Mouse (Mus musculus): ENCODE measurements at regions not wholly inside any gene's neighbourhood (a gene's known extent, or its start where the extent isn't known, plus 50 kb on each side); places are given as distances from the start of the nearest gene placed in this dataset.

DNA sequence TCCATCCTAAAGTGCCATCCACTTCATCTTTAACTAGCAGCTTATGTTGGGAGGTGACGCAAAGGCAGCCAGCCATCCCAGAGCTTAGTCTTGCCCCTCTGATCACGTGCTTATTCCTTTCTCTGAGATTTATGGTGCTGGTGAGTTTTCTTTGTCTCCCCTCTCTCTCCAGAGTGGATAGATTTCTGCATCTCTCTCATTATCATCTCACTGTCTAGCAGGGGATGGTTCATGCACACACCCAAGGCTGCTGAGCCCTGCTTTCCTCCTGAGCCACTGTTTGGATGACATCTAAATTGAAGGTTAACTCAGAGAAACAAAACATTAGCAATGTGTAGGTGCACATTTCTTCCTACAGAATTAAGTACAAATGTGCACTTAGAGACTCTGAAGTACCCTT lies 539.6 kb downstream of the Cdk5rap2 start:
- Histone ChIP-seq H3K9ac (no peak overlapping the region), H3K4me1 (ENCODE audit: insufficient read depth) (no peaks in the 10 kb centered on the region), H3K27me3 (ENCODE audit: insufficient read depth, low read length) (no peaks in the 10 kb centered on the region), H3K4me2 (no peak overlapping the region), H3K27ac (ENCODE audit: low read depth) (no peak overlapping the region), H3K36me3 (ENCODE audit: insufficient read depth) (no peaks in the 10 kb centered on the region), H3K4me3 (ENCODE audit: low read depth, low read length) (no peak overlapping the region), H3K9me3 (ENCODE audit: low read depth, low read length) (no peaks in the 10 kb centered on the region)
- DNase-seq (no peak), ATAC-seq (ENCODE audit: insufficient read depth) (no peak)
- no peak for TF ChIP-seq CTCF (IDR thresholded peaks at IDR 0.05; ENCODE audit: low read depth)
- WGBS = 63% methylated on average over 2 of the region's 2 CpGs

DNA sequence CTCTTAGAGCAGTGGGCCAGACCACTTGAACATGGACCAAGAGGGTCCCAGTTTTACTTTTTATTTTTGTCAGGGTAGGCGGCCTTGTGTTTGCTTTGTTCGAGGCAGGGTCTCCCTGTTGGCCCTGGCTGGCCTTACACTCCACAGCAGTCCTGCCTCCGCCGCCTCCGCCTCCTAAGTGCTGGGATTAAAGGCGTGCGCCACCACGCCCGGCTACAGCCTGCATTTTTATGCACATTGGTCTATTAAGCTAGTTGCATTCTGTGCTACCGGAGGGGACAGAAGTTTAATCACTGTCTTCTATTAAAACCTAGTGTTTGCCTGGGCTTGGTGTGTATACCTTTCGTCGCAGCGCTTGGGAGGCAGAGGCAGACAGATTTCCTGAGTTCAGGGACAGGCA lies 555.2 kb downstream of the Cdk5rap2 start:
- DNase-seq = no peak
- no peak overlapping the region for H3K27ac ChIP-seq (ENCODE audit: low read depth)
- H3K27me3 ChIP-seq (ENCODE audit: insufficient read depth, low read length) = no peaks in the 10 kb centered on the region
- no peak overlapping the region for H3K9ac ChIP-seq
- H3K4me2 ChIP-seq = no peak overlapping the region
- WGBS = 88% methylated on average over 13 of the region's 13 CpGs
- TF ChIP-seq CTCF (IDR thresholded peaks at IDR 0.05; ENCODE audit: low read depth) = no peak
- H3K36me3 ChIP-seq (ENCODE audit: insufficient read depth) = no peaks in the 10 kb centered on the region
- H3K4me1 ChIP-seq (ENCODE audit: insufficient read depth) = no peaks in the 10 kb centered on the region
- H3K9me3 ChIP-seq (ENCODE audit: low read depth, low read length) = no peaks in the 10 kb centered on the region
- no peak overlapping the region for H3K4me3 ChIP-seq (ENCODE audit: low read depth, low read length)
- ATAC-seq (ENCODE audit: insufficient read depth) = no peak

DNA sequence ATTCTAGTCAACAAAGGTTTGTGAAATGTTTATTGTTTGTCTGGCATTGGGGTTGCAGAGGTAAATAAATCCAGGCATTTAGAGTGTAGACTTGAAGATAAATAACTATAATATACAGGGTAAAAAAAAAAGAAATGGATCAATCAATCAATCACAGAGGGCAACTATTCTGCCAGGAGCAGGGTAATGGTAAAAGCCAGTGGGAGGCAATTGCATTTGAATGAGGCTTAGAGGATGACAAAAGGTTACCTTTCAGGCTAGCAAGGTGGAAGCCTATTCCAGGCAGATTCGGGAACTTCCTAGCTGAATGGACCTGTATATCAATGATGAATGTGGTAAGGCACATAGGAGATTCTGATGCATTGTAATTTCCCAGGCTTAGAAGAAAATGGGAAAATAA lies 557.6 kb downstream of the Cdk5rap2 start:
- no peaks in the 10 kb centered on the region for H3K9me3 ChIP-seq (ENCODE audit: low read depth, low read length)
- no peak for TF ChIP-seq CTCF (IDR thresholded peaks at IDR 0.05; ENCODE audit: low read depth)
- no peak overlapping the region for H3K27ac ChIP-seq (ENCODE audit: low read depth)
- H3K36me3 ChIP-seq (ENCODE audit: insufficient read depth) = no peaks in the 10 kb centered on the region
- ATAC-seq (ENCODE audit: insufficient read depth) = no peak
- 71% methylated on average over 1 of the region's 1 CpGs for WGBS
- H3K27me3 ChIP-seq (ENCODE audit: insufficient read depth, low read length) = no peaks in the 10 kb centered on the region
- H3K9ac ChIP-seq = no peak overlapping the region
- no peak for DNase-seq
- H3K4me2 ChIP-seq = no peak overlapping the region
- H3K4me3 ChIP-seq (ENCODE audit: low read depth, low read length) = no peak overlapping the region
- no peaks in the 10 kb centered on the region for H3K4me1 ChIP-seq (ENCODE audit: insufficient read depth)

DNA sequence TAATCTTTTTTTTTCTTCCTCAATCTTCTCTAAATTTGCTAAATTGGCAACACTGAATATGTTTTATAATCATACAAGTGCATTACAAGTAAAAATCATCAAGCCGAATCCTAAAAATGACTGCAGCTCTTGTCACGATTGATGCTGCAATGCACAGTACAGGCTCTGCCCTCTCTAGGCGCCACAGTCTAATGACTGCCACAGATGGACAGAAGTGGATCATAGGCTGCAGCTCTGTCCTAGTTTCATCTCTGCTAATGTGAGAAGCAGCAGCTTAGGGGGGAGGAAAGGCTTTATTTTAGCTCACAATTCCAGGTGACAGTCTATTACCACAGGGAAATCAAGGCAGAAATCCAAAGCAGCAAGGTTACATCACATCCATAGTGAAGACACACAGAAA lies 560.8 kb downstream of the Cdk5rap2 start:
- H3K27me3 ChIP-seq (ENCODE audit: insufficient read depth, low read length) = no peaks in the 10 kb centered on the region
- H3K9ac ChIP-seq = no peak overlapping the region
- no peak for ATAC-seq (ENCODE audit: insufficient read depth)
- 87% methylated on average over 3 of the region's 3 CpGs for WGBS
- no peaks in the 10 kb centered on the region for H3K4me1 ChIP-seq (ENCODE audit: insufficient read depth)
- no peak for TF ChIP-seq CTCF (IDR thresholded peaks at IDR 0.05; ENCODE audit: low read depth)
- no peak overlapping the region for H3K4me2 ChIP-seq
- H3K36me3 ChIP-seq (ENCODE audit: insufficient read depth) = no peaks in the 10 kb centered on the region
- H3K4me3 ChIP-seq (ENCODE audit: low read depth, low read length) = no peak overlapping the region
- H3K9me3 ChIP-seq (ENCODE audit: low read depth, low read length) = no peaks in the 10 kb centered on the region
- no peak overlapping the region for H3K27ac ChIP-seq (ENCODE audit: low read depth)
- DNase-seq = no peak

DNA sequence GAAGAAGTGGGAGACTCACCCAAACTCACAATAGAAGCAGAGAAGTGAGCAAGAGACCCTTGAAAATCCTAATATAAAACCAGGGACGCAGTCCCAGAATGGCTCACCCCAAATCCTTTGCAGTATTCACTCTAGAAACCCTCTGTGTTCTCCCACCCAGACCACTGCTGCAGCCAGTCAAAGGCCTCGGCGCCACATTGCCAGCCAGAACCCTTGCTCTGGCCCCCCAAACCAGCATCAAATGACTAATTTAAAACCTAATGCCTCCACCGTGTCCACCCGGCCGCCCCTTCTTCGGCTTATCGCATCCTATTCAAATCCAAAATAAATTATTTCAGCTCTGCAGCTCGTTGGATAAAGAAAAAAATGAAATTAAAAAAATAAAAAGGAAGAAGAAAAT lies 570.4 kb downstream of the Cdk5rap2 start:
- Histone ChIP-seq H3K9me3 (ENCODE audit: low read depth, low read length) (no peaks in the 10 kb centered on the region), H3K4me3 (ENCODE audit: low read depth, low read length) (no peak overlapping the region), H3K27ac (ENCODE audit: low read depth) (no peak overlapping the region), H3K4me1 (ENCODE audit: insufficient read depth) (no peaks in the 10 kb centered on the region), H3K4me2 (no peak overlapping the region), H3K9ac (no peak overlapping the region), H3K27me3 (ENCODE audit: insufficient read depth, low read length) (no peaks in the 10 kb centered on the region), H3K36me3 (ENCODE audit: insufficient read depth) (no peaks in the 10 kb centered on the region)
- 59% methylated on average over 9 of the region's 9 CpGs for WGBS
- no peak for DNase-seq
- no peak for ATAC-seq (ENCODE audit: insufficient read depth)
- no peak for TF ChIP-seq CTCF (IDR thresholded peaks at IDR 0.05; ENCODE audit: low read depth)

DNA sequence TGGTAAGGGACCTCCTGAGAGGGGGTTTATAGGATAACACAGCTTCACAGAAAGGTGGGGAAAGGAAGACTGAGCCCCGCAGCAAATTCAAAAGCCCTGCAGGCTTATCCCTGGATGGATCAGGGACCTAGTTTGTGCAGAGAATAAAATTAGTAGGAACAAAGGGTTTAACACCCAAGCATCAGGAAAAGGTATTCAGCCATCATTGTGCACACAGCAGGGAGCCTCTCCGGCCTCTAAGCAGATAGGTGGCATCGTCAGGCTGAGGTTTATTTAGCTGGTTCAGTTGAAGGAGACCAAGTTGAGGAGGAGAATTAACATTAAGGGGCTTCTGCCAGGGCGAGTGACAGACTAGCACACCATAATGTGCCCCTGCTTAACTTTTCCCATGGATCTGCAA lies 571.3 kb downstream of the Cdk5rap2 start:
- H3K9ac ChIP-seq = no peak overlapping the region
- DNase-seq = no peak
- no peaks in the 10 kb centered on the region for H3K4me1 ChIP-seq (ENCODE audit: insufficient read depth)
- no peaks in the 10 kb centered on the region for H3K9me3 ChIP-seq (ENCODE audit: low read depth, low read length)
- no peaks in the 10 kb centered on the region for H3K36me3 ChIP-seq (ENCODE audit: insufficient read depth)
- no peak overlapping the region for H3K4me3 ChIP-seq (ENCODE audit: low read depth, low read length)
- 44% methylated on average over 4 of the region's 4 CpGs for WGBS
- H3K27ac ChIP-seq (ENCODE audit: low read depth) = no peak overlapping the region
- no peaks in the 10 kb centered on the region for H3K27me3 ChIP-seq (ENCODE audit: insufficient read depth, low read length)
- no peak overlapping the region for H3K4me2 ChIP-seq
- no peak for ATAC-seq (ENCODE audit: insufficient read depth)
- TF ChIP-seq CTCF (IDR thresholded peaks at IDR 0.05; ENCODE audit: low read depth) = no peak

DNA sequence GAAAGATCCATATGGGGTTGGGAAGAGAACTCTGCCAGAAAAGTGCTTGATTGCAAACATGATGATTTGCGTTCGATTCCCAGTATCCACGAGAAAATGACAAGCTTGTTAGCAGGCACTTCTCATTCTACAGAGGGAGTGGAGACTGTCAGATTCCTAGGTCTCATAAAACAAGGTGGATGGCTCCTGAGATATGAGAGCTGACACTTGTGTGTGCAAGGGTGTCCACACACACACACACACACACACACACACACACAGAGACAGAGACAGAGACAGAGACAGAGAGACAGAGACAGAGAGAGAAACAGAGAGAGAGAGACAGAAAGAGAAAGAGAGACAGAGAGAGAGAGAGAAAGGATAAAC lies 585.4 kb downstream of the Cdk5rap2 start:
- no peaks in the 10 kb centered on the region for H3K36me3 ChIP-seq (ENCODE audit: insufficient read depth)
- H3K27ac ChIP-seq (ENCODE audit: low read depth) = no peak overlapping the region
- WGBS = 49% methylated on average over 3 of the region's 3 CpGs
- no peaks in the 10 kb centered on the region for H3K27me3 ChIP-seq (ENCODE audit: insufficient read depth, low read length)
- no peaks in the 10 kb centered on the region for H3K9me3 ChIP-seq (ENCODE audit: low read depth, low read length)
- no peak overlapping the region for H3K4me3 ChIP-seq (ENCODE audit: low read depth, low read length)
- H3K4me2 ChIP-seq = no peak overlapping the region
- H3K4me1 ChIP-seq (ENCODE audit: insufficient read depth) = no peaks in the 10 kb centered on the region
- H3K9ac ChIP-seq = no peak overlapping the region
- DNase-seq = no peak
- ATAC-seq (ENCODE audit: insufficient read depth) = no peak
- no peak for TF ChIP-seq CTCF (IDR thresholded peaks at IDR 0.05; ENCODE audit: low read depth)

DNA sequence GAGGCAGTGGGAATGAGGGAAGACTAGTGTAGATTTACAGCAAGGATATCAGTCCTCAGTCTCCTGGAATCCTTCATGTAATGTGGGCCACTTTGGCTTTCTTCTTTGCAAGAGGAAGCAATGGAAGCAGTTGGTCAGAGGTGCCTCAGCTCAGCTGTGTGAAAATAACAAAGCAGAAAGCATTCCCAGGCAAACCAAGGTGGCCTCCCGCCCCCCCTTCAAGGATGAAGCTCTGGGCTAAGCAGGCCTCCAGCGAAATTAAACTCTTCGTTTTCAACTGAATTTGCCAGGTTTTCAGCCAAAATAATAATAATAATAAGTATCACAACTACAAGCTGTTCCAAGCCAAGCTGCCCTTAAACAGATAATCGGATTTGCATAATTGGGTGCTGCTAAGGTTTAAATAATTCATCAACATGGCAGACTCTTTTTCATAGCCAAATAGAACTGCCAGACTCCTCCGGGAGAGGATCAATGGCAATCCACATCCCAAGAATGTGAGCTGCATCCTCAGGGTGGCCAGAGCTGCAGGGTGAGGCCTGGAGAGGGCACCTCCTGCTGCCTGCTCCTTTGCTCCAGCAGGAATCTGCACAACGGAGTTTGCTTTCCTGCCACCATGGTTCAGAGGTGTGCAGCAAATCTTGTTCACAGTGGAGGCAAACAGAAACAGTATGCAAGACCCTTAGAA lies 585.9 kb downstream of the Cdk5rap2 start:
- no peaks in the 10 kb centered on the region for H3K27me3 ChIP-seq (ENCODE audit: insufficient read depth, low read length)
- 39% methylated on average over 6 of the region's 6 CpGs for WGBS
- no peak for ATAC-seq (ENCODE audit: insufficient read depth)

More for the DNA sequence above, 585.9 kb downstream of the Cdk5rap2 start:
- no peaks in the 10 kb centered on the region for H3K9me3 ChIP-seq (ENCODE audit: low read depth, low read length)
- H3K9ac ChIP-seq = no peak overlapping the region
- no peak for DNase-seq
- no peak overlapping the region for H3K27ac ChIP-seq (ENCODE audit: low read depth)
- H3K36me3 ChIP-seq (ENCODE audit: insufficient read depth) = no peaks in the 10 kb centered on the region
- TF ChIP-seq CTCF (IDR thresholded peaks at IDR 0.05; ENCODE audit: low read depth) = no peak
- H3K4me1 ChIP-seq (ENCODE audit: insufficient read depth) = no peaks in the 10 kb centered on the region
- no peak overlapping the region for H3K4me3 ChIP-seq (ENCODE audit: low read depth, low read length)
- no peak overlapping the region for H3K4me2 ChIP-seq

Measured in lung, embryonic 14.5 days (tissue).